Mouse (Mus musculus) embryonic facial prominence, embryonic 13.5 days (tissue): ENCODE data around the gene Rnf225. TPM values are rescaled to one million over a fixed set of nuclear protein-coding genes. Genes with fewer than 3 reads are reported as not detected.
"Not testable (repeated sequence)": the region's sequence is repeated elsewhere in the genome, so short reads cannot be mapped to it uniquely, and the experiment has no call there.

Experiments
- ATAC-seq: fragments of 200-750 bp; cut with Nextera tagmentation; 2 replicates; pipeline ENCODE4 v1.8.0; 2017; ENCODE audit warnings: low read depth; ENCODE audit not compliant: insufficient number of reproducible peaks, insufficient read depth, low FRiP score, low TSS enrichment
- H3K27ac ChIP-seq: fragments of 300-500 bp; sonication (generic); 2 replicates; pipeline ENCODE4 v1.5.1; 2015; ENCODE audit warnings: moderate library complexity, mild to moderate bottlenecking, inconsistent platforms
- H3K27me3 ChIP-seq: fragments of 300-500 bp; sonication (generic); 2 replicates; pipeline ENCODE4 v1.6.1; 2015; ENCODE audit warnings: mild to moderate bottlenecking, inconsistent platforms
- H3K36me3 ChIP-seq: fragments of 300-500 bp; sonication (generic); 2 replicates; pipeline ENCODE4 v1.6.1; 2015; ENCODE audit warnings: mild to moderate bottlenecking, inconsistent platforms
- H3K4me1 ChIP-seq: fragments of 300-500 bp; sonication (generic); 2 replicates; pipeline ENCODE4 v1.6.1; 2015; ENCODE audit warnings: inconsistent platforms
- H3K4me2 ChIP-seq: fragments of 300-500 bp; sonication (generic); 2 replicates; pipeline ENCODE4 v1.6.1; 2015; ENCODE audit warnings: moderate library complexity, mild to moderate bottlenecking, inconsistent platforms
- H3K4me3 ChIP-seq: fragments of 300-500 bp; sonication (generic); 2 replicates; pipeline ENCODE4 v1.5.1; 2015; ENCODE audit warnings: mild to moderate bottlenecking, inconsistent platforms
- H3K9ac ChIP-seq: fragments of 300-500 bp; sonication (generic); 2 replicates; pipeline ENCODE4 v1.6.1; 2015; ENCODE audit warnings: mild to moderate bottlenecking, inconsistent platforms
- H3K9me3 ChIP-seq: fragments of 300-500 bp; sonication (generic); 2 replicates; pipeline ENCODE4 v1.6.1; 2016; ENCODE audit warnings: inconsistent platforms
- WGBS: fragments of 180-500 bp; shearing (Covaris S2); methylation state at CpG from one replicate; pipeline ENCODE4 v1.1.7; 2015; ENCODE audit warnings: mixed read lengths; 5-methylcytosine and 5-hydroxymethylcytosine counted together
- polyA plus RNA-seq: library from polyadenylated mRNA; unstranded; fragments of >200 nt; fragmentation: Nextera tagmentation; extraction: Ambion mirVana; gene quantifications from 2 replicates; pipeline ENCODE4 v1.2.1, GENCODE M21; 2015

Rnf225 gene
- polyA plus RNA-seq, 1 experiment from 2014 or later, result 0.66 TPM

GRCm38 (mm10) chr7:12934808-12935207, 7.6 kb downstream of the Rnf225 start:
- ATAC-seq, result no peak
- Histone ChIP-seq H3K27me3 (no peaks in the 10 kb centered on the region), H3K9me3 (no peaks in the 10 kb centered on the region), H3K36me3 (0 out of 2 replicates have a peak, but pooled peaks cover 4% of the 10 kb centered on the region), H3K4me1 (no peaks in the 10 kb centered on the region), H3K9ac (no peak overlapping the region), H3K27ac (no peak overlapping the region), H3K4me2 (no peak overlapping the region), H3K4me3 (no peak overlapping the region)
- WGBS, result 75% methylated on average over 3 of the region's 3 CpGs

DNA sequence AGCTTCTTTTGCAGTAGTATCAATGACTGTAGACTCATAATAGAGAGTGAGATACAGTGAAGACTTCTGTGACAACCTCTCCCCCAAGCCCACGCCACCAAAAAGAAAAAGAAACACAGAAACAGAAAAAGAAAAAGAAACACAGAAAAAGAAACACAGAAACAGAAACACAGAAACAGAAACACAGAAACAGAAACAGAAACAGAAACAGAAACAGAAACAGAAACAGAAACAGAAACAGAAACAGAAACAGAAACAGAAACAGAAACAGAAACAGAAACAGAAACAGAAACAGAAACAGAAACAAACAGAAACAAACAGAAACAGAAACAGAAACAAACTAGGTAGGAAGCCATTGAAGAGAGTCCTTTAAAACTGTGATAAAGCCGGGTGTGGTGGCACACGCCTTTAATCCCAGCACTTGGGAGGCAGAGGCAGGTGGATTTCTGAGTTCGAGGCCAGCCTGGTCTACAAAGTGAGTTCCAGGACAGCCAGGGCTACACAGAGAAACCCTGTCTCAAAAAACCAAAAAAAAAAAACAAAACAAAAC, 10.1 kb downstream of the Rnf225 start:
- 81% methylated on average over 4 of the region's 4 CpGs for WGBS

DNA sequence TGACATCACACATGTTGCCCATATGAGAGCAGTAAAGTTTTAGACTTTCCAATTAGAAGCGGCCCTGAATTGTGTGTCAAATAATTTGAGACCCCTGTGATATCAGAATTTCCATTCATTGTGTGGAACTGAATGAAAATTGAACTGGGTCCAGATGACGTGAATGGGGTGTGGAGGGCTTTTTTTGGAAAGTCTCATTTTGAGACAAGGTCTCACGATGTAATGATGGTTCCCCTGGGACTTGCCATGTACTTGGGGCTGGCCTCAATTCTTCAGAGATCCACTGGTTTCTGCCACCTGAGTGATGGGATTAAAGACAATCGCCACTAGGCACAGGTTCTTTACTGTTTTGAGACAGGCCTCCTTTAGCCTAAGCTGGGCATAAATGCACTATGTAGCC, 13.4 kb downstream of the Rnf225 start:
- no peaks in the 10 kb centered on the region for H3K4me1 ChIP-seq
- H3K9me3 ChIP-seq, result no peaks in the 10 kb centered on the region
- 78% methylated on average over 4 of the region's 4 CpGs for WGBS
- ATAC-seq, result no peak
- no peaks in the 10 kb centered on the region for H3K36me3 ChIP-seq
- no peak overlapping the region for H3K4me2 ChIP-seq
- no peak overlapping the region for H3K4me3 ChIP-seq
- H3K27ac ChIP-seq, result no peak overlapping the region
- no peaks in the 10 kb centered on the region for H3K27me3 ChIP-seq
- H3K9ac ChIP-seq, result no peak overlapping the region

More for the DNA sequence above, 10.1 kb downstream of the Rnf225 start:
- not testable (repeated sequence) for H3K36me3 ChIP-seq, H3K27me3 ChIP-seq, H3K4me1 ChIP-seq, ATAC-seq, H3K27ac ChIP-seq, H3K9me3 ChIP-seq, H3K4me2 ChIP-seq, H3K4me3 ChIP-seq, H3K9ac ChIP-seq

DNA sequence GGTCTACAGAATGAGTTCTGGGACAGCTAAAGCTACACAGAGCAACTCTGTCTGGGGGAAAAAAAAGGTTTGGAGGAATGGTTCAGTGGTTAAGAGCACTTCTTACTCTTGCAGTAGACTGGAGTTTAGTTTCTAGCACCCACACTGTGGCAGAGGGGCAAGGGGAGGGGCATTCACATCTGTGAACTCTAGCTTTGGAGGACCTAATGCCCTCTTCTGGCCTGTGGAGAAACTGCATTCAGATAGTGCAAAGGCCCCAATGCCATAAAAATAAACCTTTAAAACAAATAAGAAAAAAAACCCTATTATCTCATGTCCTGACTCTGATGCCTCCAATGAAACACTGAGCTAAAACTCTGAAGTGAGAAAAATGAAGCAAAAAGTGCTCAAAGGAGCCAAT, 16.3 kb downstream of the Rnf225 start:
- H3K36me3 ChIP-seq, result no peaks in the 10 kb centered on the region
- no peaks in the 10 kb centered on the region for H3K4me1 ChIP-seq
- H3K4me3 ChIP-seq, result no peak overlapping the region
- H3K4me2 ChIP-seq, result no peak overlapping the region
- H3K27ac ChIP-seq, result no peak overlapping the region
- no peaks in the 10 kb centered on the region for H3K27me3 ChIP-seq
- no peak for ATAC-seq
- H3K9ac ChIP-seq, result no peak overlapping the region
- no peaks in the 10 kb centered on the region for H3K9me3 ChIP-seq

- Histone ChIP-seq H3K27ac (peak overlapping the region; percentile 86), H3K9ac (peak overlapping the region; percentile 74), H3K4me3 (peak overlapping the region; percentile 48), H3K36me3 (no peaks in the 10 kb centered on the region), H3K27me3 (no peaks in the 10 kb centered on the region), H3K4me1 (peaks cover 4% of the 10 kb centered on the region; the same call in 1 of the 2 replicates), H3K9me3 (no peaks in the 10 kb centered on the region), H3K4me2 (peak overlapping the region; percentile 67)
- peak; percentile 96 for ATAC-seq
- 6% methylated on average over 35 of the region's 35 CpGs for WGBS
Measured at GRCm38 (mm10) chr7:12949032-12949871, 22.0 kb downstream of the Rnf225 start.

DNA sequence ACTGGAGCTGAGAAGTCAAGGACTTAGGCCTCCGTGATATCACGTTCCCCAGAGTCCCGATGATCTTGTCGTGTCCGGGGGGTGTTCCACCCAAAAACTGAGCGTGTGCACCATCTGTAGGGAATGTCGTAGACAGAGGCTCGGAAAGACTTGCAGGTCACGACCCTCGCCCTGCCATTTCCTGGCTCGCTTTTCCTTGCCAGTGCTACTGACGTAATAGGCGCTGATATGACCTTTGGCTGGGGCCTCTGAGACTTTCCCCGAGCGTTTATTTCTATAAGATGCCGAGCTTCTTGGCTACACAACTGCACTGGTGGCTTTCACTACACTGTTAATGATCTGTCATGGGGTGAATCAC, 22.6 kb downstream of the Rnf225 start:
- H3K4me1 ChIP-seq, result peaks cover 4% of the 10 kb centered on the region; the same call in 1 of the 2 replicates
- H3K36me3 ChIP-seq, result no peaks in the 10 kb centered on the region
- 5% methylated on average over 16 of the region's 16 CpGs for WGBS
- peak overlapping the region; percentile 67 for H3K9ac ChIP-seq
- peak overlapping the region; percentile 67 for H3K4me2 ChIP-seq
- peak; percentile 26; the same call in 1 of the 2 replicates for ATAC-seq
- H3K27me3 ChIP-seq, result no peaks in the 10 kb centered on the region
- H3K4me3 ChIP-seq, result peak overlapping the region; percentile 48
- H3K27ac ChIP-seq, result peak overlapping the region; percentile 84
- no peaks in the 10 kb centered on the region for H3K9me3 ChIP-seq

- 53% methylated on average over 3 of the region's 3 CpGs for WGBS
- H3K9ac ChIP-seq, result no peak overlapping the region
- no peaks in the 10 kb centered on the region for H3K27me3 ChIP-seq
- H3K9me3 ChIP-seq, result no peaks in the 10 kb centered on the region
- no peak overlapping the region for H3K4me3 ChIP-seq
- H3K4me1 ChIP-seq, result peaks cover 4% of the 10 kb centered on the region; the same call in 1 of the 2 replicates
- H3K4me2 ChIP-seq, result no peak overlapping the region
- H3K36me3 ChIP-seq, result no peaks in the 10 kb centered on the region
- ATAC-seq, result no peak
- H3K27ac ChIP-seq, result no peak overlapping the region
Measured at GRCm38 (mm10) chr7:12954896-12955295, 27.7 kb downstream of the Rnf225 start.

- H3K36me3 ChIP-seq, result no peaks in the 10 kb centered on the region
- ATAC-seq, result no peak
- H3K4me1 ChIP-seq, result no peaks in the 10 kb centered on the region
- no peaks in the 10 kb centered on the region for H3K27me3 ChIP-seq
- H3K27ac ChIP-seq, result no peak overlapping the region
- 76% methylated on average over 5 of the region's 5 CpGs for WGBS
- no peak overlapping the region for H3K9ac ChIP-seq
- no peaks in the 10 kb centered on the region for H3K9me3 ChIP-seq
- H3K4me2 ChIP-seq, result no peak overlapping the region
- no peak overlapping the region for H3K4me3 ChIP-seq
Measured at GRCm38 (mm10) chr7:12957511-12957910, 30.3 kb downstream of the Rnf225 start.

DNA sequence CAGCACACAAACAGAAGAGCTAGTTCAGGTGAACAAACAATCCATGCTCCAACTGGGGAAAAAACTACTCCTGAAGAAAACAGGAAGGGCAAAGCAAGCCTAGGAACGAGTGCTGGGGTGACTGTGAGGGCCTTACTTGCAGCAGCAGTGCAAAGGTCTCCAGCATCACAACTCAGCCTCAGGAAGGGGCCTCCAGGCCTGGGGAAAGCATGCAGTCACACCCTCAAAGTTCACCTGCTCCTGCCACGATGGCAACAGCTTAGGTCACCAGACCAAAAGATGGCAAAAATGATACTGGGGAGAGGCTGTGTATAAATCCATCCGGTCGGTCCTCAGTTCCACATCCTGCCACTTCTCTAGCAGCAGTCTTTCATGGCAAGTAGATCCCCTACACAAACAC, 31.7 kb downstream of the Rnf225 start:
- Histone ChIP-seq H3K4me2 (no peak overlapping the region), H3K9ac (no peak overlapping the region), H3K27me3 (no peaks in the 10 kb centered on the region), H3K4me1 (no peaks in the 10 kb centered on the region), H3K27ac (no peak overlapping the region), H3K9me3 (no peaks in the 10 kb centered on the region), H3K36me3 (no peaks in the 10 kb centered on the region), H3K4me3 (no peak overlapping the region)
- no peak for ATAC-seq
- 77% methylated on average over 4 of the region's 4 CpGs for WGBS

DNA sequence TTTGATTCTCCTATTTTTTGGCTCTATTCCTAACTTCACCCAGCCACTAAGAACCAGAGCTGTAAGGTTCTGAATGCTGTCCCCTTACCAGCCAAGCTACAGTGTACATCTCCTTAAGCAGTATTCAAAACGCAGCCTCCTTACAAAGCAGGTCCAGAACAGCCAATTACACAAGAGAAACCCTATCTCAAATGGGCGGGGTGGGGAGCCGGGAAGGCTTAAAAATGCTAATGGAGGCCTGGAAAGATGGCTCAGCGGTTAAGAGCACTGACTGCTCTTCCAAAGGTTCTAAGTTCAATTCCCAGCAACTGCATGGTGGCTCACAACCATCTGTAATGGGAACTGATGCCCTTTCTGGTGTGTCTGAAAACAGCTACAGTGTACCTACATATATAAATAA, 32.5 kb downstream of the Rnf225 start:
- Histone ChIP-seq H3K9ac (no peak overlapping the region), H3K4me3 (no peak overlapping the region), H3K4me1 (no peaks in the 10 kb centered on the region), H3K9me3 (no peaks in the 10 kb centered on the region), H3K27me3 (no peaks in the 10 kb centered on the region), H3K27ac (no peak overlapping the region), H3K36me3 (no peaks in the 10 kb centered on the region), H3K4me2 (no peak overlapping the region)
- WGBS, result 17% methylated on average over 4 of the region's 4 CpGs
- no peak for ATAC-seq

DNA sequence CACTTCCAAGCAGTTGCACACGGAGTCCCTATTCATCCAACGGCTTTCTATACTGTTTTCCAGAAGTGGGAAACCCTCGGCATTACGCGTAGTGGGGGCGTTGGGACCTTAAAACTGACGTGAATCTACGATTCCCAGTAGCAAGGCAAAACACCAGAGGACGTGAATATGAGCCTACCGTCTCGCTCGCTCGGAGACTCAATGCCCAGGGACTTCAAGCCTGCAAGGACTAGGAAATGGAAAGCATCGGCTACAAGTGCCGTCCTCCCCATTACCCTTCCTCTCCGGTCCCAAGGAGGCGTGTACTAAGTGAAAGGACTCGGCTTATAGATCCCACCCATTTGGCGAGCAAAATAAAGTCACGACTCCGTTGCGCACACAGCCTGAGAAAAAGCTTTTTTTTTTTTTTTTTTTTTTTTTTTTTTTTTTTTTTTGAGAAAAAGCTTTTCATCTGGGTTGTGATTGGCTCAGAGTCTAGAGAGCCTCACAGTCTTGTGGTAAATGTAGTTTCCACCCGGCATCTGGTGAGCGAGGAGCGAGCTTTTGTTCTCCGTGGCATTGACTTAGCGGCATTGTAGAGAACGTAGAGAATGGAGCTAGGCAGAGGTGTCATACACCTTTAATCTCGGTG, 34.4 kb downstream of the Rnf225 start:
- no peaks in the 10 kb centered on the region for H3K9me3 ChIP-seq
- no peaks in the 10 kb centered on the region for H3K27me3 ChIP-seq
- H3K4me1 ChIP-seq, result peaks cover 7% of the 10 kb centered on the region
- no peaks in the 10 kb centered on the region for H3K36me3 ChIP-seq
- peak; percentile 61; the same call in 1 of the 2 replicates for ATAC-seq
- peak overlapping the region; percentile 79 for H3K9ac ChIP-seq
- H3K4me3 ChIP-seq, result peak overlapping the region; percentile 54
- H3K4me2 ChIP-seq, result peak overlapping the region; percentile 64
- 3% methylated on average over 29 of the region's 29 CpGs for WGBS
- peak overlapping the region; percentile 95 for H3K27ac ChIP-seq

DNA sequence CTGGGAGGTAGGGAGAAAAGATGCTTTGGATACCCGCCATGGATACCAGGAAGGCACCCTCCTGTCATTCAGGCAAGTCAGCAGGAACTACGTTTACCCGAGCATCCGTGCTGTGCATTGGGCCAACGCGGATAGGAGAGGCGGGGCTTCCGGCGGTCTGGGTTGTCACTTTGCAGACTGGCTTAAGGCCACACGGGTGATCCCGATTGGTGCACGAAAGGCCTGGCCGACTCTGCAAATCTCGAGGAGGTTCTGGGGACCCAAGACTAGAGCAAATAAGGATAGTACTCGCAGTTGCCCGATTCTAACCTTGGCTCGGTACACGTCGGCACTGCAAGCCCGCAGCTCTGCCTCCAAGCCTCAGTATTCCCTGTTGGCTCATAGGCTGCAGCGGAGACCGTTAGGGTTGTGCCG, 38.5 kb downstream of the Rnf225 start, which contains the start of gene Zfp324:
Gene Zfp324 (plus strand): TSS at position 161 of the 414 bp plus-strand sequence.
- Histone ChIP-seq H3K36me3 (peaks cover 23% of the 10 kb centered on the region), H3K27ac (peak within 1 kb of the TSS; percentile 89), H3K4me2 (peak within 1 kb of the TSS; percentile 86), H3K4me1 (peaks cover 16% of the 10 kb centered on the region), H3K9ac (peak within 1 kb of the TSS; percentile 87), H3K27me3 (no peaks in the 10 kb centered on the region), H3K9me3 (no peaks in the 10 kb centered on the region), H3K4me3 (peak within 1 kb of the TSS; percentile 79)
- peak; percentile 84 for ATAC-seq
- WGBS, result under 1% methylated on average over 23 of the region's 23 CpGs
